Mouse (Mus musculus): Measurements from ENCODE around the gene Hoxd4. TPM values are rescaled to one million over a fixed set of nuclear protein-coding genes. Genes with fewer than 3 reads are reported as not detected.

The Hoxd4 gene
- polyA plus RNA-seq, 1 experiment, result not detected

- DNase-seq (ENCODE audit: extremely low spot score in 1 of 2, low spot score in 1 of 2), result no peak
Observed at GRCm38 (mm10) chr2:74763245-74763735, 51.6 kb downstream of the Hoxd4 start.

DNA sequence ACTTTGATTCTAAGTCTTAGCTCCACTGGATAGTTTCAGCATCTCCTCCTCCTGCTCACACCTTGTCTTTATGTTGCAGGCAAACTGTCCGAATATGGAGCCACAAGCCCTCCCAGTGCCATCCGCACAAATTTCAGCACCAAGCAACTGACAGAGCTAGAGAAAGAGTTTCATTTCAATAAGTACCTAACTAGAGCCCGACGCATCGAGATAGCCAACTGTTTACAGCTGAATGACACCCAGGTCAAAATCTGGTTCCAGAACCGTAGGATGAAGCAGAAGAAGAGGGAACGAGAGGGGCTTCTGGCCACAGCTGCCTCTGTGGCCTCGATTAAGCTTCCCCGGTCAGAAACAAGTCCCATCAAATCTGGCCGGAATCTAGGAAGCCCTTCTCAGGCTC lies 52.2 kb downstream of the Hoxd4 start:
- no peak for DNase-seq (ENCODE audit: extremely low spot score in 1 of 2, low spot score in 1 of 2)

DNA sequence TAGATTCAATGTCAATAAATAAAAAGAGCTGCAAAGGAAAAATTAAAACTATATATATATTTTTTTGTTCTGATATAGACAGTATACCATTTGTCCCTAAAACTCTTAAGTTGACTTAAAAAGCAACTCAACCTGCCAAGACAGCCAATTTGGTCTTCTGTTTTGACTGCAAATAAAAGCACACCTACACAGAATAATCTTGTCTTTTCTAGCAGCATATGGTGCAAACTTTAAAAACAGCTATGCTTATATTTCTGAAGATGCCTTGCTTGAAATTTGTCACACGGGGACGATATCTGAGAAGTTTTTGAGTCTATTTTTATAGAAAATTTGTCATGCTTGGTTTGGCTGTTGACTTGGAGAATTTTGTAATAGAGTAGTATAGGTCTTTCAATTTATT lies 62.6 kb downstream of the Hoxd4 start:
- DNase-seq (ENCODE audit: extremely low spot score in 1 of 2, low spot score in 1 of 2), result peak; percentile 25 to 42

DNA sequence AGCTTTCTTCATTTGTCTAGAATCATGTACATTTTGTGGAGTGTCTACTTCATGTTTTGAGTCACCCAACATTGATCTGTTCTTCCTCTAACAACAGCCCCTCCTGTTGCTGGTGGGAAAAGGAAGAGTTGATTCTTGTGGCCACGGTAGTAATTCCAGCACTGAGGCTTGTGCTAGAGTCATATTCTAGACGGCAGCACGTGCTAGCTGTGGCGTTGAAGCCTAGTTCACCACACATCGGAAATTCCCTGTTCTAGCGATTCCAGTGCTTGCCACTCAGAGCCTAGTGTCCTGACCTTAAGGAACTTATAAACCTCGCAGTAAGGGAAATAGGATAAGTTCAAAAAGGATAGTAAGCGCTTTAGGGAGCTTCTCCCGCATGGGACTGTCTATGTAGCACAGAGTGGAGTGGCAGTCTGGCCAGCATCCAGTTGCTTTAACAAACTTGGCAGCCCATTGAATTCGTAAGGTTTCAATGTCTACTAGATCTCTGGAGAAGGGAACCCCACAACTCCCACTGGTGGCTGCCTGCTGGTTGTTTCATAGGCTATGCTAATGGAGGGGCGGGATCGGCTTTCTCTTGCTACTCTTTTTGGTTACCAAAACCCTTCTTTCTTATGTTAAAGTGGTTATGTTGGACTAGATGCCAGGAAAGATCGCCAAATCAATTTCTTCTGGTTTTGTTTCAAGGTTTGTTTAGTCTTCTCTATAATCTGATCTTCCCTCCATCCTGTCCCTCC lies 66.0 kb downstream of the Hoxd4 start:
- DNase-seq (ENCODE audit: extremely low spot score in 1 of 2, low spot score in 1 of 2), result peak in 1 of 2 experiments; percentile 13

Other genes with a start within 250 kb of the Hoxd4 start
- gene Lnpk, start 132.5 kb upstream of the Hoxd4 start, polyA plus RNA-seq (2012; rRNA removed), result 28.6 and 29.3 TPM in 2 replicates
- not detected in 2 replicates for gene Evx2, start 52.4 kb upstream of the Hoxd4 start, polyA plus RNA-seq (2012; rRNA removed)
- not detected in 2 replicates for gene Hoxd13, start 43.6 kb upstream of the Hoxd4 start, polyA plus RNA-seq (2012; rRNA removed)
- gene Hoxd12, start 36.9 kb upstream of the Hoxd4 start, polyA plus RNA-seq (2012; rRNA removed), result not detected in 2 replicates
- gene Hoxd11, start 32.4 kb upstream of the Hoxd4 start, polyA plus RNA-seq (2012; rRNA removed), result not detected in 2 replicates
- gene Hoxd10, start 20.0 kb upstream of the Hoxd4 start, polyA plus RNA-seq (2012; rRNA removed), result not detected in 2 replicates
- 0.04 and 0.11 TPM in 2 replicates for gene Hoxd9, start 14.2 kb upstream of the Hoxd4 start, polyA plus RNA-seq (2012; rRNA removed)
- 0.04 and 0.06 TPM in 2 replicates for gene Hoxd8, start 7.3 kb upstream of the Hoxd4 start, polyA plus RNA-seq (2012; rRNA removed)
- gene Hoxd3, start within 50 bp of the Hoxd4 start, polyA plus RNA-seq (2012; rRNA removed), result not detected in 2 replicates
- 0.04 TPM in 1 of 2 replicates, not detected in the other for gene Gm28230, start 14.8 kb downstream of the Hoxd4 start, polyA plus RNA-seq (2012; rRNA removed)
- gene Hoxd1, start 51.1 kb downstream of the Hoxd4 start, polyA plus RNA-seq (2012; rRNA removed), result 0.08 and 0.13 TPM in 2 replicates
- gene Mtx2, start 113.9 kb downstream of the Hoxd4 start, polyA plus RNA-seq (2012; rRNA removed), result 48.1 and 51.2 TPM in 2 replicates

Data from frontal cortex, adult 2 months (tissue).